Mouse (Mus musculus) right cerebral cortex, adult 18-20 months (tissue): Measurements from ENCODE around the gene Maco1.

Source experiments
- DNase-seq: peaks from one replicate; pipeline ENCODE4 v3.0.0; 2022; ENCODE audit warnings: mixed read lengths

Maco1 gene

GRCm38 (mm10) chr4:134769081-134769811 is 83.9 kb downstream of the Maco1 start:
- DNase-seq, result no peak

- no peak for DNase-seq
These were observed 84.8 kb downstream of the Maco1 start for GRCm38 (mm10) chr4:134768226-134768888.

- peak; percentile 68 for DNase-seq
These were observed 85.5 kb downstream of the Maco1 start, which contains the start of gene Ldlrap1 for GRCm38 (mm10) chr4:134767426-134768225. Gene Ldlrap1, minus strand, starts transcription at chr4:134768024.

GRCm38 (mm10) chr4:134766904-134767425 is 86.2 kb downstream of the Maco1 start:
- no peak for DNase-seq

- DNase-seq, result no peak
These were observed 86.9 kb downstream of the Maco1 start for GRCm38 (mm10) chr4:134766277-134766676.

GRCm38 (mm10) chr4:134764333-134764732 is 88.8 kb downstream of the Maco1 start:
- no peak for DNase-seq

GRCm38 (mm10) chr4:134762360-134762759 is 90.8 kb downstream of the Maco1 start:
- no peak for DNase-seq

GRCm38 (mm10) chr4:134760793-134761201 is 92.3 kb downstream of the Maco1 start:
- DNase-seq, result no peak

GRCm38 (mm10) chr4:134760281-134760680 is 92.9 kb downstream of the Maco1 start:
- DNase-seq, result no peak

- DNase-seq, result no peak
These were observed 93.6 kb downstream of the Maco1 start for GRCm38 (mm10) chr4:134759564-134759963.

GRCm38 (mm10) chr4:134758922-134759321 is 94.2 kb downstream of the Maco1 start:
- no peak for DNase-seq

GRCm38 (mm10) chr4:134758367-134758766 is 94.8 kb downstream of the Maco1 start:
- no peak for DNase-seq

- DNase-seq, result no peak
These were observed 96.2 kb downstream of the Maco1 start for GRCm38 (mm10) chr4:134756953-134757352.

- no peak for DNase-seq
These were observed 98.2 kb downstream of the Maco1 start for GRCm38 (mm10) chr4:134754941-134755340.

GRCm38 (mm10) chr4:134754371-134754770 is 98.8 kb downstream of the Maco1 start:
- DNase-seq, result no peak

GRCm38 (mm10) chr4:134753516-134754261 is 99.5 kb downstream of the Maco1 start:
- no peak for DNase-seq

GRCm38 (mm10) chr4:134752911-134753426 is 100.2 kb downstream of the Maco1 start:
- no peak for DNase-seq
